Mouse (Mus musculus) testis, adult 2 months (tissue): Measurements from ENCODE around the gene Klk1b5.

ENCODE experiments used
- CTCF ChIP-seq: fragments of 200-500 bp; IDR thresholded peaks from 2 replicates; pipeline ENCODE4 v1.5.1; 2012; ENCODE audit warnings: low read depth, mild to moderate bottlenecking, inconsistent platforms, low read length, moderate library complexity; ENCODE audit not compliant: control insufficient read depth, insufficient read depth, insufficient replicate concordance
- POLR2A ChIP-seq: fragments of 200-500 bp; IDR thresholded peaks from 2 replicates; pipeline ENCODE4 v1.6.1; 2012; ENCODE audit warnings: low read depth, mild to moderate bottlenecking, inconsistent platforms, low read length, moderate library complexity; ENCODE audit not compliant: control insufficient read depth

GRCm38 (mm10) chr7:44249248-44249647 is 33.5 kb downstream of the Klk1b5 start:
- TF ChIP-seq CTCF (no peak), POLR2A (no peak)
